Mouse (Mus musculus) bone marrow macrophage, adult 2 months (primary cell): ENCODE measurements around the gene Banf2.

Source experiments
- CTCF ChIP-seq: IDR thresholded peaks from 2 replicates; pipeline ENCODE4 v1.5.1; 2012; ENCODE audit warnings: low read depth, mild to moderate bottlenecking, low read length, moderate library complexity
- POLR2A ChIP-seq: IDR thresholded peaks from 2 replicates; pipeline ENCODE4 v1.6.1; 2012; ENCODE audit warnings: mild to moderate bottlenecking, low read depth, low read length, borderline replicate concordance

- TF ChIP-seq POLR2A (no peak), CTCF (no peak)
Observed at GRCm38 (mm10) chr2:144061701-144062100, 28.8 kb downstream of the Banf2 start.
